ENCODE assay signal across 8 mouse cellular contexts in genomic region chr12:112646139-112646538, GRCm38 (mm10). TPM values are rescaled to one million over a fixed set of nuclear protein-coding genes. Genes with fewer than 3 reads are reported as not detected.
DNase-seq lines count a peak whose midpoint lies in the region; ATAC-seq and TF ChIP-seq lines count a peak whose summit lies in the region.

No protein-coding gene starts in this region.

- peaks cover 23% of the 10 kb centered on the region for H3K4me1 ChIP-seq in heart, embryonic 15.5 days (replicated peaks)
- H3K4me1 ChIP-seq in embryonic facial prominence, embryonic 13.5 days, result peaks cover 20% of the 10 kb centered on the region
- peaks cover 14% of the 10 kb centered on the region for H3K4me1 ChIP-seq in intestine, embryonic 16.5 days (ENCODE audit: control insufficient read depth, insufficient read depth, low read length)
- H3K4me1 ChIP-seq in midbrain, postnatal 0 days (ENCODE audit: insufficient read depth, low read length), result peaks cover 11% of the 10 kb centered on the region; the same call in 1 of the 2 replicates

- peak overlapping the region; percentile 96 for H3K4me2 ChIP-seq in heart, embryonic 15.5 days
- peak overlapping the region; percentile 90 for H3K4me2 ChIP-seq in embryonic facial prominence, embryonic 13.5 days
- peak overlapping the region; percentile 90 for H3K4me2 ChIP-seq in intestine, embryonic 16.5 days (ENCODE audit: low read depth, low read length)
- peak overlapping the region; percentile 78 for H3K4me2 ChIP-seq in midbrain, postnatal 0 days (ENCODE audit: low read depth, low read length, poor library complexity, severe bottlenecking)

- H3K36me3 ChIP-seq in heart, embryonic 15.5 days, result peaks cover 27% of the 10 kb centered on the region; the same call in 1 of the 2 replicates
- H3K36me3 ChIP-seq in embryonic facial prominence, embryonic 13.5 days, result peaks cover 44% of the 10 kb centered on the region
- H3K36me3 ChIP-seq in intestine, embryonic 16.5 days (ENCODE audit: control insufficient read depth, insufficient read depth, low read length), result peaks cover 7% of the 10 kb centered on the region
- H3K36me3 ChIP-seq in midbrain, postnatal 0 days (ENCODE audit: insufficient read depth, low read length), result peaks cover 9% of the 10 kb centered on the region; the same call in 1 of the 2 replicates

- DNase-seq in heart, adult 9 months (ENCODE audit: low spot score in 2 of 2), result no peak
- no peak for DNase-seq in midbrain, postnatal 0 days (ENCODE audit: low spot score)
- no peak for DNase-seq in thymus, adult 18-20 months
- DNase-seq in left cerebral cortex, adult 18-20 months (ENCODE audit: low spot score in 2 of 2), result no peak
- no peak for DNase-seq in embryo, embryonic 11 days

- no peaks in the 10 kb centered on the region for H3K27me3 ChIP-seq in heart, embryonic 15.5 days
- no peaks in the 10 kb centered on the region for H3K27me3 ChIP-seq in embryonic facial prominence, embryonic 13.5 days
- no peaks in the 10 kb centered on the region for H3K27me3 ChIP-seq in intestine, embryonic 16.5 days (replicated peaks; ENCODE audit: control insufficient read depth, insufficient read depth, low read length)
- no peaks in the 10 kb centered on the region for H3K27me3 ChIP-seq in midbrain, postnatal 0 days (ENCODE audit: insufficient read depth, low read length)

- peak overlapping the region; percentile 86 for H3K4me3 ChIP-seq in heart, embryonic 15.5 days
- peak overlapping the region; percentile 87 for H3K4me3 ChIP-seq in embryonic facial prominence, embryonic 13.5 days
- peak overlapping the region; percentile 61 for H3K4me3 ChIP-seq in intestine, embryonic 16.5 days (ENCODE audit: low read length)
- H3K4me3 ChIP-seq in midbrain, postnatal 0 days (ENCODE audit: low read depth, low read length), result no peak overlapping the region

- 56% methylated on average over 6 of the region's 6 CpGs for WGBS in heart, embryonic 15.5 days
- WGBS in embryonic facial prominence, embryonic 13.5 days, result 54% methylated on average over 6 of the region's 6 CpGs
- WGBS in intestine, embryonic 16.5 days, result 48% methylated on average over 6 of the region's 6 CpGs
- WGBS in midbrain, postnatal 0 days, result 57% methylated on average over 6 of the region's 6 CpGs

- H3K9me3 ChIP-seq in heart, embryonic 15.5 days (replicated peaks), result no peaks in the 10 kb centered on the region
- no peaks in the 10 kb centered on the region for H3K9me3 ChIP-seq in embryonic facial prominence, embryonic 13.5 days
- no peaks in the 10 kb centered on the region for H3K9me3 ChIP-seq in intestine, embryonic 16.5 days (ENCODE audit: control insufficient read depth, low read length)
- no peaks in the 10 kb centered on the region for H3K9me3 ChIP-seq in midbrain, postnatal 0 days (ENCODE audit: low read length)

- H3K27ac ChIP-seq in heart, embryonic 15.5 days, result no peak overlapping the region
- no peak overlapping the region for H3K27ac ChIP-seq in embryonic facial prominence, embryonic 13.5 days
- H3K27ac ChIP-seq in intestine, embryonic 16.5 days (ENCODE audit: low read length), result no peak overlapping the region; the same call in 1 of the 2 replicates
- H3K27ac ChIP-seq in midbrain, postnatal 0 days (ENCODE audit: low read depth, low read length), result no peak overlapping the region

- no peak for ATAC-seq in heart, embryonic 15.5 days (replicated peaks; ENCODE audit: insufficient number of reproducible peaks, insufficient read depth, low FRiP score, low read depth)
- no peak for ATAC-seq in embryonic facial prominence, embryonic 13.5 days (ENCODE audit: insufficient number of reproducible peaks, insufficient read depth, low FRiP score, low TSS enrichment, low read depth)
- no peak for ATAC-seq in intestine, embryonic 16.5 days
- no peak for ATAC-seq in midbrain, postnatal 0 days (ENCODE audit: low FRiP score)

- H3K9ac ChIP-seq in heart, embryonic 15.5 days, result peak overlapping the region; percentile 78; the same call in 1 of the 2 replicates
- peak overlapping the region; percentile 87 for H3K9ac ChIP-seq in embryonic facial prominence, embryonic 13.5 days
- H3K9ac ChIP-seq in intestine, embryonic 16.5 days (ENCODE audit: low read depth, low read length), result peak overlapping the region; percentile 82
- H3K9ac ChIP-seq in midbrain, postnatal 0 days (replicated peaks; ENCODE audit: low read length, poor library complexity, severe bottlenecking), result no peak overlapping the region

- no peak for TF ChIP-seq CTCF in midbrain, postnatal 0 days (IDR thresholded peaks at IDR 0.05)

RNA-seq across cellular contexts. Expression of gene Siva1, which starts 1.7 kb away (rescaled TPM):
- polyA plus RNA-seq in heart, embryonic 15.5 days (2015; fragmentation: Nextera tagmentation; extraction: Ambion mirVana), result 95.4 and 142 TPM in 2 replicates
- 249 and 252 TPM in 2 replicates for polyA plus RNA-seq in embryonic facial prominence, embryonic 13.5 days (2015; fragmentation: Nextera tagmentation; extraction: Ambion mirVana)
- polyA plus RNA-seq in intestine, embryonic 16.5 days (2015; fragmentation: Nextera tagmentation; extraction: Ambion mirVana), result 168 and 186 TPM in 2 replicates
- 24.0 and 25.4 TPM in 2 replicates for total RNA-seq in midbrain, postnatal 0 days (2014; rRNA removed)
- polyA plus RNA-seq in midbrain, postnatal 0 days (2015; fragmentation: Nextera tagmentation; extraction: Ambion mirVana), result 43.4 and 45.5 TPM in 2 replicates
- 10 to 100 TPM; 21.6 to 22.0 TPM for total RNA-seq in left cerebral cortex, adult 18-20 months (2021)

RNA-seq across cellular contexts. Expression of gene Adssl1, which starts 26.3 kb away (rescaled TPM):
- polyA plus RNA-seq in heart, embryonic 15.5 days (2015; fragmentation: Nextera tagmentation; extraction: Ambion mirVana), result 85.8 and 93.7 TPM in 2 replicates
- 4.3 and 4.4 TPM in 2 replicates for polyA plus RNA-seq in embryonic facial prominence, embryonic 13.5 days (2015; fragmentation: Nextera tagmentation; extraction: Ambion mirVana)
- 2.1 and 2.7 TPM in 2 replicates for polyA plus RNA-seq in intestine, embryonic 16.5 days (2015; fragmentation: Nextera tagmentation; extraction: Ambion mirVana)
- 2.0 and 4.1 TPM in 2 replicates for total RNA-seq in midbrain, postnatal 0 days (2014; rRNA removed)
- polyA plus RNA-seq in midbrain, postnatal 0 days (2015; fragmentation: Nextera tagmentation; extraction: Ambion mirVana), result 8.2 and 9.4 TPM in 2 replicates
- 10 to 100 TPM; 16.4 to 19.7 TPM for total RNA-seq in left cerebral cortex, adult 18-20 months (2021)

RNA-seq across cellular contexts. Expression of gene Akt1, which starts 28.5 kb away (rescaled TPM):
- polyA plus RNA-seq in heart, embryonic 15.5 days (2015; fragmentation: Nextera tagmentation; extraction: Ambion mirVana), result 139 and 169 TPM in 2 replicates
- 49.7 and 60.0 TPM in 2 replicates for polyA plus RNA-seq in embryonic facial prominence, embryonic 13.5 days (2015; fragmentation: Nextera tagmentation; extraction: Ambion mirVana)
- 56.5 and 65.5 TPM in 2 replicates for polyA plus RNA-seq in intestine, embryonic 16.5 days (2015; fragmentation: Nextera tagmentation; extraction: Ambion mirVana)
- 201 and 208 TPM in 2 replicates for total RNA-seq in midbrain, postnatal 0 days (2014; rRNA removed)
- polyA plus RNA-seq in midbrain, postnatal 0 days (2015; fragmentation: Nextera tagmentation; extraction: Ambion mirVana), result 93.1 and 93.3 TPM in 2 replicates
- 100 to 1,000 TPM; 161 to 169 TPM for total RNA-seq in left cerebral cortex, adult 18-20 months (2021)

RNA-seq across cellular contexts. Expression of gene Zbtb42, which starts 32.5 kb away (rescaled TPM):
- 4.8 and 7.6 TPM in 2 replicates for polyA plus RNA-seq in heart, embryonic 15.5 days (2015; fragmentation: Nextera tagmentation; extraction: Ambion mirVana)
- 2.3 and 3.1 TPM in 2 replicates for polyA plus RNA-seq in embryonic facial prominence, embryonic 13.5 days (2015; fragmentation: Nextera tagmentation; extraction: Ambion mirVana)
- polyA plus RNA-seq in intestine, embryonic 16.5 days (2015; fragmentation: Nextera tagmentation; extraction: Ambion mirVana), result 6.8 and 8.2 TPM in 2 replicates
- total RNA-seq in midbrain, postnatal 0 days (2014; rRNA removed), result 0.94 and 1.5 TPM in 2 replicates
- 1.2 and 1.8 TPM in 2 replicates for polyA plus RNA-seq in midbrain, postnatal 0 days (2015; fragmentation: Nextera tagmentation; extraction: Ambion mirVana)
- 1 to 10 TPM; 1.1 to 1.5 TPM for total RNA-seq in left cerebral cortex, adult 18-20 months (2021)

RNA-seq across cellular contexts. Expression of gene Inf2, which starts 57.6 kb away (rescaled TPM):
- 3.1 and 3.4 TPM in 2 replicates for polyA plus RNA-seq in heart, embryonic 15.5 days (2015; fragmentation: Nextera tagmentation; extraction: Ambion mirVana)
- polyA plus RNA-seq in embryonic facial prominence, embryonic 13.5 days (2015; fragmentation: Nextera tagmentation; extraction: Ambion mirVana), result 4.8 and 7.3 TPM in 2 replicates
- polyA plus RNA-seq in intestine, embryonic 16.5 days (2015; fragmentation: Nextera tagmentation; extraction: Ambion mirVana), result 1.6 and 2.6 TPM in 2 replicates
- total RNA-seq in midbrain, postnatal 0 days (2014; rRNA removed), result 3.6 and 3.7 TPM in 2 replicates
- 1.3 TPM in 2 replicates for polyA plus RNA-seq in midbrain, postnatal 0 days (2015; fragmentation: Nextera tagmentation; extraction: Ambion mirVana)
- total RNA-seq in left cerebral cortex, adult 18-20 months (2021), result 100 to 1,000 TPM; 127 to 138 TPM
